Mouse (Mus musculus): ENCODE measurements around the gene Gulp1.

Gene Gulp1

DNA sequence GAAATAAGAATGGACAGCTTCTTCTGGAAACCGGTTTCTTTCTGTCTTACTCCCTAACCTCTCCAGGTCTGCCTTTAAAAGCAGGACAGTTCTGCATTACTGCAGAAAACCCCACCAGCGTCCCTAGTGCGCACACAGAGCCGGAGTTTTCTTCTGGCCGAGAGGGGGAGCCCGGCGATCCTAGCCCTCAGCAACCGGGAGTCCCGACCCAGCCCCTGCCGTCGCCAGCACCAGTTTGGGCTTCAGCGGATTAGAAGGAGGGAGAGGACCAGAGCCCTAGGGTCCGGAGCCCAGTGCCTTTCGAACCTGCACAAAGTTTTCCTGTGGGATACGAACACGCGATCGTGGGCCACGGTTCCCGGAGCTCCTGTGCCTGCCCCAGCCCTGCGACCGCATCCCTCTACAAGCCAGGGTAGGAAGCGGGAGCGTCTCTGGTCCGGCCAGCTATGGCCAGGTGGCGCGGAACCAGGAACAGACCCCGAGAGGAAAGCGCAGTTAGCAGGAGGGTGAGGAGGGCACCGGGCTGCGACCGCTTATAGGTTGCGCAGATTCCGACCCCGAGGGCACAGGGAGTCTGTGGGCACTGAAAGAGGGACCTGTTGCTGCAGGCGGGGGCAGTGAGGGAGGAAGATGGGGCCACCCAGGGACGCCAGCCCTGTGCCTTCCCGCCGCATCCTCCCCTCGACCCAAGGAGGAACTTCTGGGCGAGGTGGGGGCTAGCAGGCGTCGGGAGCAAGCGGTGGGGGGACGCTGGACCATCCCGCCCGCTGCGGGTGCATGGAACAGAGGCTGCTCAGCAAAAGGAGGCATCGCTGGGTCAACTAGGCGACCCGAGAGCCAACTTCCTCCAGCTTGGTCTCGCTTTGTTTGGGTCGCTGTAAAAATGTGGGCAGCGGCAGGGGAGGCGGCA, at the start of gene Gulp1:
Gulp1 (plus strand) TSS at position 51 of the 910 bp plus-strand sequence.
- DNase-seq (ENCODE audit: low spot score) = peak; percentile 27

GRCm38 (mm10) chr1:44550261-44550660, 1.1 kb upstream of the Gulp1 start:
- no peak for DNase-seq (ENCODE audit: low spot score)

DNA sequence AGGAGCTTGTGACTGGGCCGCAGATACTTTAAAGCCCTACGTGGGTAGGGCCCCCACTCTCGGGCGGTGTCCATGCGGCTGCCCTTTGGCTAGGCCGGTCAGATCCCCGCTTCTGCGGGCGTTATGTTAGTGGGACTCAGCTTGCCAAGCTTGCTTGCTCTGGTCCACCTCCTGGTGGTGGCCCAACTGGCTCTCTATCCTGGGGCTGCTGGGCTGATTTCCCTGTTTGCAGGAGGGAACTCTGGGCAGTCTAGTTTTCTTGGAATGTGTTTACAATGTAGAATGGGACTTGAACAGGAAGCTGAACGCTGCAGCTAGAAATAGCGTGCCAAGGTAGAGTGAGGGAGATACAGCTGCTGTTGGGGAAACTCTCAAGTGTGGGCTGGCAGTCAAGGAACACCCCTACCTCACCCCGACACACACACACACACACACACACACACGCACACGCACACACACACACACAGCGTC, 1.1 kb downstream of the Gulp1 start:
- DNase-seq (ENCODE audit: low spot score) = peak; percentile 19

GRCm38 (mm10) chr1:44553166-44553898, 2.0 kb downstream of the Gulp1 start:
- no peak for DNase-seq (ENCODE audit: low spot score)

DNA sequence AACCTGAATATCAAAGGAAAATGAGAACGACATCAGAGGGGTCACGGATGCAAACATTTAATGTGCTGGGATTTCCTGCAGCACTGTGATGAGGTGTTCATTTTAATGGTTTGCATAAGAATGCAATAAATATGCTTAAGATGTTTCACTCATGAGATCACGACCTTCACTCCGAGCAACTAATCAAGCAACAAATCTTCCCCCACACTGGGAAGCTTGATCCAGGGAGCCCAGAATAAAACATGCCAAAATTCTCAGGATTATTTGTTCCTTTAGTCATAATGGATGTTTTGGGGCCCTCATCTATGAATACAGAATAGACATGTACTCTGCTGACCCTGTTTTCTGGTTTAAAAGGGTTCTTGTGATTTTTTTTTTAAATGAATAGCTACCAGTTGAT, 16.1 kb downstream of the Gulp1 start:
- DNase-seq (ENCODE audit: low spot score) = no peak

DNA sequence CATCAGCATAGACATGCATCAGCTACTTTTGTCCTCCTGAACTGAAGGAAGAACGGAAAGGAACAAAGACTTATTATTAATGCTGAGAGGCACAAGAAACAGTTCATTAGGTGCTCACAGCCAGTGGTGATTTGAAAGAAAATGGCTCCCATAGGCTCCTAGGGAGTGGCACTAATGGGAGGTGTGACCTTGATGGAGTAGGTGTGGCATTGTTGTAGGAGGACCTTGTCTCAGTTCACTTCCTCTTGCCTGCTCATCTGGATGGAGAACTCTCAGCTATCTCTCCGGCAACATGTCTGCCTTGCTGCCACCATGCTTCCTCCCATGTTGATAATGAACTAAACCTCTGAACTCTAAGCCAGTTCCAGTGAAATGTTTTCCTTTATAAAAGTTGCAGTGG, 17.0 kb downstream of the Gulp1 start:
- no peak for DNase-seq (ENCODE audit: low spot score)

DNA sequence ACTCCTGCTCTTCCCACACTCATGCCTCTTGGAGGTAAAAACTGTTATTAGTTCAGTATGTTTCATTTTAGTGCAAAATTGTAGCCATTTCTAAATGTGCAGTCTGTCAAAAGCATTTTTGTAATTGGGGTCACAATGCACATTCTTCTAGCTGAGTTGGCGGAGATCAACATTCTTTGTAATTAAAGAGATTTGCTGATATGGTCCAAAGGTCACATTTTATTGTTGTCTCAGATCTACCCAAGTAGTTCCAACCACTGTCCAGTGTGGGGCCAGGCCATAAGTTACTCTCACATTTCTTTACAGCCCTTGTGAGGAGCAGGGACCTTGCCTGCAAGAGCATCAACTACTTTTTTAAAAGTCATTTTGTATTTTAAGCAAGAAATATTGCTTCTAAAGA, 24.7 kb downstream of the Gulp1 start:
- DNase-seq (ENCODE audit: low spot score) = no peak

DNA sequence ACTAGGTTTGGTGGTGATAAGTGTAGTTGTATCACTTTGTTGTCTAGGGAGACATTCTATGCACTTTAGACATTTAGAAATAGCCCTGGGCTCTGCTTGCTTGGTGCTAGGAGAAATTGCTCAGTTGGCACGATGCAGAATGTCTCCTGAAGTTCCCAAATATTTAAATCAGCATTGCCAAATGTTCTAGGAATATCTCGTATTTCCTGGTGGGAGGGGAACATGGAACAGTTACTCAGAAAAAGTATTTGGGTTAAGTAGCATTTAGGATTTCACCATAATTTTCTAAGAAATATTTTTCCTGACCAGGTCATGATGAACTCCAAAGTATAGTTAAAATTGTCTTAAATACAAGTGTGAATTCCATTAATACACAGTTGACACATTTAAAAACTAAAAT, 25.3 kb downstream of the Gulp1 start:
- DNase-seq (ENCODE audit: low spot score) = no peak

DNA sequence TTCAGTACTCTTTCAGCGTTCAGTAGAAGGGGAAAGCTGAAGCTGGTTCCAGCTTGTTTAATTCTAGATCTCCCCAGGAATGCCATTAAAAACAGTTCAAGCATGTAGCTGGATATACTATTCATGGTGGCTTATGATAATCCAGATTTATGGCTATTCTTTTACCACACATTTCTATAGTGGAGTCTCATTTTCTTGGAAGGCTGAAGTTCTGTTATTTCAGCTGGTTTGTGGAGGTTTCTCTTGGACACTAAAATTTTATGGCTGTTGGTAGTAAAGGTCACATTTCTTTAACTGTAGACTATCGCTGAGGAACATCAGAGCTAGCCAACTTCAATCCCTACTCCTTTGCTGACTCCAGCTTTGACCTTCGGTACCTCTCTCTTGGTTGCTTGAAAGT, 29.1 kb downstream of the Gulp1 start:
- DNase-seq (ENCODE audit: low spot score) = no peak

DNA sequence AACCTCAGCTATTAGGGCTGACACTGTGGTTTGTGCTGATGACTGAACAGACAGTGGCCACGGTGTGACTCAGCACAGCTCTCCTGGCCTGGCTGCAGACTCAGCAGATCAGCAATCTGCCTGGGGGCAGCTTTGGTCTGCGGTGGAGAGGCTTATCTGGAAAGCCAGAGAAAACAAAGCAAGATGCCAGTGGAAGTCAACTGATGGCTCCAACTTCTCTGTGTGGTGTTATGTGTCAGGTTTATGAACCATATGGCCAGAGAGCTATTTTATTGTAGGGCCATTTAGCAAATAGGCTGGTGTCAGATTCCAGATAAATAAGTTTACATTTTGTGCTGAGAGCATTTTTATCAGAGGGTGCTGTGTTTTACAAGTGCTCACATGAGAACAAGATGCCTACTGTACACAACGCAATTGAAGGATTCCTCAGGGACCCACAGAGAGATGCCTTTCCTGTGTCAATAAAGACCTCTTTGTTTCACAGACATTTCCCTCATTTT, 33.6 kb downstream of the Gulp1 start:
- no peak for DNase-seq (ENCODE audit: low spot score)

GRCm38 (mm10) chr1:44591742-44592141, 40.4 kb downstream of the Gulp1 start:
- DNase-seq (ENCODE audit: low spot score) = no peak

- DNase-seq (ENCODE audit: low spot score) = no peak
These were observed 41.8 kb downstream of the Gulp1 start for GRCm38 (mm10) chr1:44593109-44593508.

DNA sequence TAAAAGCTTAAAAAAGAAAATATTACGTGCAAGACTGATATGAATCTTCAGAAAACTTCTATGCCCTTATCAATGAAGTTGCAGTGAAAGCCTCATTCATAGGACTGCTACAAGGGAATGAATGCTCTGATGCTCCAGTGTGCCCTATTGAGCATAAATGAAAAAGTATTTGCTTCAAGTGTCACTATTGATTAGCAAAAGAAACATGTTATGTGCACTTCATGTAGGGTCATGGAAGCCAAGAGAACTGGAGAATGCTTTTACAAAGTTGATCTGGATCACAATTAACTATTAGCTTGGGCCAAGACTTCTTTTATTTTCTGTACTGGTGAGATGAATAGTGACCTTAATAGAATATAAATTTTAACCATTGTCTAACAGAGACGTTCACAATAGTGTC, 47.0 kb downstream of the Gulp1 start:
- no peak for DNase-seq (ENCODE audit: low spot score)

GRCm38 (mm10) chr1:44613294-44614041, 62.2 kb downstream of the Gulp1 start:
- no peak for DNase-seq (ENCODE audit: low spot score)

GRCm38 (mm10) chr1:44618751-44619150, 67.4 kb downstream of the Gulp1 start:
- DNase-seq (ENCODE audit: low spot score) = no peak

GRCm38 (mm10) chr1:44634481-44634880, 83.2 kb downstream of the Gulp1 start:
- DNase-seq (ENCODE audit: low spot score) = no peak

- no peak for DNase-seq (ENCODE audit: low spot score)
These were observed 94.5 kb downstream of the Gulp1 start for GRCm38 (mm10) chr1:44645678-44646276.

- DNase-seq (ENCODE audit: low spot score) = no peak
These were observed 127.7 kb downstream of the Gulp1 start for GRCm38 (mm10) chr1:44678974-44679373.

GRCm38 (mm10) chr1:44679415-44679814, 128.1 kb downstream of the Gulp1 start:
- no peak for DNase-seq (ENCODE audit: low spot score)

GRCm38 (mm10) chr1:44682556-44682955, 131.2 kb downstream of the Gulp1 start:
- DNase-seq (ENCODE audit: low spot score) = no peak

- no peak for DNase-seq (ENCODE audit: low spot score)
These were observed 132.4 kb downstream of the Gulp1 start for GRCm38 (mm10) chr1:44683723-44684122.

All from testis, postnatal 14 days (tissue).